Mouse (Mus musculus) forelimb bud, embryonic 11.5 days (tissue): Measurements from ENCODE around the gene Ugt1a6b.
"Not testable (repeated sequence)": the region's sequence is repeated elsewhere in the genome, so short reads cannot be mapped to it uniquely, and the experiment has no call there.

Experiments used
- DNase-seq: peaks from one replicate; pipeline ENCODE4 v3.0.0-alpha.2; 2012; ENCODE audit warnings: low read depth, low spot score

Gene Ugt1a6b

GRCm38 (mm10) chr1:88103019-88103418, at the start of gene Ugt1a6b:
Gene Ugt1a6b, plus strand, starts transcription at chr1:88103252.
- DNase-seq = not testable (repeated sequence)

GRCm38 (mm10) chr1:88055088-88055487, 48.0 kb upstream of the Ugt1a6b start, which contains the start of gene Ugt1a10:
Gene Ugt1a10, plus strand, starts transcription at chr1:88055388.
- DNase-seq = no peak

- not testable (repeated sequence) for DNase-seq
Observed at GRCm38 (mm10) chr1:88066472-88067102, 36.5 kb upstream of the Ugt1a6b start.

GRCm38 (mm10) chr1:88070495-88070894, 32.6 kb upstream of the Ugt1a6b start, which contains the start of gene Ugt1a9:
Gene Ugt1a9, plus strand, starts transcription at chr1:88070800.
- no peak for DNase-seq

- DNase-seq = no peak
Observed at GRCm38 (mm10) chr1:88070902-88071301, 32.1 kb upstream of the Ugt1a6b start.

- no peak for DNase-seq
Observed at GRCm38 (mm10) chr1:88074471-88074870, 28.6 kb upstream of the Ugt1a6b start.

- no peak for DNase-seq
Observed at GRCm38 (mm10) chr1:88077128-88077527, 25.9 kb upstream of the Ugt1a6b start.

GRCm38 (mm10) chr1:88081670-88082069, 21.4 kb upstream of the Ugt1a6b start:
- no peak for DNase-seq

GRCm38 (mm10) chr1:88086125-88086524, 16.9 kb upstream of the Ugt1a6b start:
- no peak for DNase-seq

GRCm38 (mm10) chr1:88087513-88087912, 15.5 kb upstream of the Ugt1a6b start, which contains the start of gene Ugt1a8:
Gene Ugt1a8, plus strand, starts transcription at chr1:88087813.
- DNase-seq = no peak

- DNase-seq = no peak
Observed at GRCm38 (mm10) chr1:88092341-88092740, 10.7 kb upstream of the Ugt1a6b start.

GRCm38 (mm10) chr1:88094270-88094676, 8.8 kb upstream of the Ugt1a6b start:
- not testable (repeated sequence) for DNase-seq

GRCm38 (mm10) chr1:88094941-88095492, 8.0 kb upstream of the Ugt1a6b start, which contains the start of gene Ugt1a7c:
Gene Ugt1a7c, plus strand, starts transcription at chr1:88095062.
- peak; percentile 25 for DNase-seq

GRCm38 (mm10) chr1:88098546-88098945, 4.5 kb upstream of the Ugt1a6b start:
- DNase-seq = not testable (repeated sequence)

- DNase-seq = not testable (repeated sequence)
Observed at GRCm38 (mm10) chr1:88099691-88100090, 3.4 kb upstream of the Ugt1a6b start.

GRCm38 (mm10) chr1:88103697-88104468, 831 bp downstream of the Ugt1a6b start:
- DNase-seq = not testable (repeated sequence)

GRCm38 (mm10) chr1:88104667-88105430, 1.8 kb downstream of the Ugt1a6b start:
- DNase-seq = no peak

- no peak for DNase-seq
Observed at GRCm38 (mm10) chr1:88105656-88106055, 2.6 kb downstream of the Ugt1a6b start.

- not testable (repeated sequence) for DNase-seq
Observed at GRCm38 (mm10) chr1:88109027-88109557, 6.0 kb downstream of the Ugt1a6b start.

GRCm38 (mm10) chr1:88109604-88110003, 6.6 kb downstream of the Ugt1a6b start:
- not testable (repeated sequence) for DNase-seq

GRCm38 (mm10) chr1:88112769-88113168, 9.7 kb downstream of the Ugt1a6b start:
- not testable (repeated sequence) for DNase-seq
